Mouse (Mus musculus) kidney, postnatal 14 days (tissue): ENCODE measurements around the gene Kcnip3.
A peak's percentile ranks its signal among the peaks of the same experiment; 100 is the strongest.

Experiments
- DNase-seq: peaks from one replicate; pipeline ENCODE4 v3.0.0; 2022; ENCODE audit warnings: mixed read lengths

Kcnip3 gene

GRCm38 (mm10) chr2:127462314-127462713 lies 59.6 kb downstream of the Kcnip3 start:
- peak; percentile 79 for DNase-seq

- no peak for DNase-seq
Measured at GRCm38 (mm10) chr2:127461351-127461750, 60.5 kb downstream of the Kcnip3 start.

GRCm38 (mm10) chr2:127459341-127459740 lies 62.6 kb downstream of the Kcnip3 start:
- no peak for DNase-seq

- DNase-seq = peak; percentile 85
Measured at GRCm38 (mm10) chr2:127453764-127454163, 68.1 kb downstream of the Kcnip3 start.

- DNase-seq = peak; percentile 36
Measured at GRCm38 (mm10) chr2:127453141-127453540, 68.8 kb downstream of the Kcnip3 start.

GRCm38 (mm10) chr2:127451748-127452147 lies 70.1 kb downstream of the Kcnip3 start:
- peak; percentile 37 for DNase-seq

GRCm38 (mm10) chr2:127449691-127450090 lies 72.2 kb downstream of the Kcnip3 start:
- DNase-seq = peak; percentile 88

- no peak for DNase-seq
Measured at GRCm38 (mm10) chr2:127446847-127447246, 75.0 kb downstream of the Kcnip3 start.

GRCm38 (mm10) chr2:127444055-127444789 lies 77.7 kb downstream of the Kcnip3 start, which contains the start of gene Fahd2a:
Gene Fahd2a (minus strand): TSS chr2:127444565.
- DNase-seq = peak; percentile 90

GRCm38 (mm10) chr2:127437697-127438096 lies 84.2 kb downstream of the Kcnip3 start:
- DNase-seq = no peak

GRCm38 (mm10) chr2:127435554-127435953 lies 86.3 kb downstream of the Kcnip3 start:
- DNase-seq = no peak

GRCm38 (mm10) chr2:127435135-127435534 lies 86.8 kb downstream of the Kcnip3 start:
- peak; percentile 42 for DNase-seq

GRCm38 (mm10) chr2:127433487-127434295 lies 88.2 kb downstream of the Kcnip3 start:
- DNase-seq = no peak

GRCm38 (mm10) chr2:127430238-127430637 lies 91.7 kb downstream of the Kcnip3 start:
- DNase-seq = peak; percentile 73

- no peak for DNase-seq
Measured at GRCm38 (mm10) chr2:127424977-127425376, 96.9 kb downstream of the Kcnip3 start, which contains the start of gene Gpat2. Gene Gpat2 (plus strand): TSS chr2:127425199.

- peak; percentile 67 for DNase-seq
Measured at GRCm38 (mm10) chr2:127418266-127418970, 103.5 kb downstream of the Kcnip3 start.

GRCm38 (mm10) chr2:127416706-127417105 lies 105.2 kb downstream of the Kcnip3 start:
- DNase-seq = peak; percentile 82

- peak; percentile 90 for DNase-seq
Measured at GRCm38 (mm10) chr2:127415806-127416205, 106.1 kb downstream of the Kcnip3 start.

GRCm38 (mm10) chr2:127411126-127411525 lies 110.8 kb downstream of the Kcnip3 start:
- DNase-seq = no peak
